Mouse (Mus musculus) thymus, adult 2 months (tissue): ENCODE measurements around the gene Ccdc90b.

Experiments used
- CTCF ChIP-seq: fragments of 200-500 bp; IDR thresholded peaks from 2 replicates; pipeline ENCODE4 v1.5.1; 2012; ENCODE audit warnings: mild to moderate bottlenecking, control low read depth, low read length, moderate library complexity, borderline replicate concordance; ENCODE audit not compliant: control insufficient read depth, poor library complexity, insufficient read depth; ENCODE audit errors: extremely low read depth
- POLR2A ChIP-seq: fragments of 200-500 bp; IDR thresholded peaks from 2 replicates; pipeline ENCODE4 v1.6.1; 2012; ENCODE audit warnings: mild to moderate bottlenecking, low read length, control low read depth, moderate library complexity; ENCODE audit not compliant: control insufficient read depth, poor library complexity, insufficient read depth; ENCODE audit errors: extremely low read depth

DNA sequence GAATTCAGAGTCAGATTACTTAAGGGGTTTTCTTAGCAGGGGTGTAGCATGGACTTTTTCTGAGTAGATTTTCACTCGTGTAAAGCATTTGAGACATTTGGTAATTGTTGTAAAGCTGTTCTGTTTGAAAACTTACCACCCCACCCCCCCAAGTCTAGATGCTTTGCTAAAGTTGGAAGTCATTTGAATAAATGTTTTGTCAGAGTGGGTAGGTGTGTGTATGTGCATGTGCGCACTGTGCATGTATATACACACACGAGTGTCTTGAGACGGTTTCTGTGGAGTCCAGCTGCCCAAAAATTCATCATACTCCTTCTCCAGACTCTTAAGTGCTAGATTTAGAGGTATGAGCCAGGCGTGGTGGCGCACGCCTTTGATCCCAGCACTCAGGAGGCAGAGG is 22.6 kb downstream of the Ccdc90b start:
- TF ChIP-seq CTCF (no peak), POLR2A (no peak)
